Mouse (Mus musculus) stomach, embryonic 14.5 days (tissue): ENCODE results near the gene Cntnap1. TPM values are rescaled to one million over a fixed set of nuclear protein-coding genes. Genes with fewer than 3 reads are reported as not detected.

ENCODE experiments used
- ATAC-seq: fragments of 200-750 bp; cut with Nextera tagmentation; 2 replicates; pipeline ENCODE4 v1.8.0; 2017; ENCODE audit warnings: low read depth, moderate TSS enrichment; ENCODE audit not compliant: insufficient number of reproducible peaks, insufficient read depth, low FRiP score
- H3K27ac ChIP-seq: fragments of 300-500 bp; sonication (generic); 2 replicates; pipeline ENCODE4 v1.5.1; 2014; ENCODE audit warnings: mild to moderate bottlenecking, low read length, moderate library complexity, mixed read lengths
- H3K27me3 ChIP-seq: fragments of 300-500 bp; sonication (generic); 2 replicates; pipeline ENCODE4 v1.6.1; 2014; ENCODE audit warnings: low read length, control low read depth, mixed read lengths; ENCODE audit not compliant: control insufficient read depth, insufficient read depth
- H3K36me3 ChIP-seq: fragments of 300-500 bp; sonication (generic); 2 replicates; pipeline ENCODE4 v1.6.1; 2014; ENCODE audit warnings: mild to moderate bottlenecking, control low read depth, low read length, moderate library complexity, mixed read lengths; ENCODE audit not compliant: control insufficient read depth, insufficient read depth
- H3K4me1 ChIP-seq: fragments of 300-500 bp; sonication (generic); 2 replicates; pipeline ENCODE4 v1.6.1; 2014; ENCODE audit warnings: low read length, control low read depth, mixed read lengths; ENCODE audit not compliant: control insufficient read depth, insufficient read depth
- H3K4me2 ChIP-seq: fragments of 300-500 bp; sonication (generic); replicated peaks from 2 replicates; pipeline ENCODE4 v1.6.1; 2014; ENCODE audit warnings: low read depth, low read length, control low read depth
- H3K4me3 ChIP-seq: fragments of 300-500 bp; sonication (generic); 2 replicates; pipeline ENCODE4 v1.5.1; 2014; ENCODE audit warnings: low read depth, low read length, control low read depth
- H3K9ac ChIP-seq: fragments of 300-500 bp; sonication (generic); replicated peaks from 2 replicates; pipeline ENCODE4 v1.6.1; 2014; ENCODE audit warnings: low read depth, mild to moderate bottlenecking, control low read depth, low read length, moderate library complexity, mixed read lengths
- H3K9me3 ChIP-seq: fragments of 300-500 bp; sonication (generic); 2 replicates; pipeline ENCODE4 v1.6.1; 2016; ENCODE audit warnings: low read depth, low read length, control low read depth; ENCODE audit not compliant: control insufficient read depth
- WGBS: fragments of 180-500 bp; shearing (Covaris S2); extraction: QIAGEN DNeasy Blood & Tissue Kit; methylation state at CpG from one replicate; pipeline ENCODE4 v1.1.7; 2014; 5-methylcytosine and 5-hydroxymethylcytosine counted together
- polyA plus RNA-seq: library from polyadenylated mRNA; unstranded; fragments of >200 nt; fragmentation: Nextera tagmentation; extraction: Ambion mirVana; gene quantifications from 2 replicates; pipeline ENCODE4 v1.2.1, GENCODE M21; 2014

Cntnap1 gene
- polyA plus RNA-seq, 1 experiment from 2014 or later: 2.2 TPM

DNA sequence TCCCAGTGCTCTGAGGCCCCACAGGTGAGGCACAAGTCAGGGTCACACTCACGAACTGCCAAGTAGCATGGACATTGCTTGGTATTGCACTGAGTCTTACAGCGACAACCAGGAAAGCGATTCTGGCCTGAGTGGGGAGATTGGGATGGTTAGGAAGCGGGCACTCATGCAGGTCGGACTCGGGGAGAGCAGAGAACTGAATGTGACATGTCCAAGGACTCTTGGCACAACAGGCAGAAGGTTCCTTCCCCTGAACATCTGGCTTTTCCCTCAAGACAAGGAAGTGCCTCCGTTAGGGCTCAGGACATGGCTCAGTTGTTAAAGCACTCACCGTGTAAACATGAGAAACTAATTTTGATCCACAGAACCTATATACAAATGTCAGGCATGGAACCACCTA lies 25.2 kb downstream of the Cntnap1 start:
- H3K4me2 ChIP-seq: no peak overlapping the region
- no peaks in the 10 kb centered on the region for H3K27me3 ChIP-seq
- WGBS: 89% methylated on average over 8 of the region's 8 CpGs
- H3K36me3 ChIP-seq: peaks cover 40% of the 10 kb centered on the region
- peaks cover 7% of the 10 kb centered on the region for H3K4me1 ChIP-seq
- ATAC-seq: no peak
- H3K9ac ChIP-seq: no peak overlapping the region
- H3K4me3 ChIP-seq: no peak overlapping the region
- no peaks in the 10 kb centered on the region for H3K9me3 ChIP-seq
- no peak overlapping the region for H3K27ac ChIP-seq

DNA sequence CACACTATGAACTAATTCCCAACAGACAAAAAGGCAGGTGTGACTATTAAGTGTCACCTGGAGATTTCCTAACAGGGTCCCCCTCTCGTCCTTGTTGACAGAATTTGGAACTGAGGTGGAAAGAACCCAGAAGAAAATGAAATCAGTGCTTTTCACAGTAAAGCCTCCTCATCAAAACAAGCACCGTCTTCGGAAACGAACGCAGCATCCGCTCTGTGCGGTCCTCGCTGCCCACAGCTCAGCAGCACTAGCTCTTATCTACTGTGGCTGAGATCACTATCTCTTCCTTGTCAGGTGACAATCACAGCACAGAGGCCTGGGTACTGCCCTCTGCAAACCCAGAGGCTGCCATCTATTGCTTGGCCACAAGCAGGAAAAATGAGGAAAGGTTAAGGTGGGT lies 25.9 kb downstream of the Cntnap1 start:
- Histone ChIP-seq H3K27me3 (no peaks in the 10 kb centered on the region), H3K27ac (no peak overlapping the region), H3K4me2 (no peak overlapping the region), H3K9me3 (no peaks in the 10 kb centered on the region), H3K4me3 (no peak overlapping the region), H3K9ac (no peak overlapping the region), H3K36me3 (peaks cover 41% of the 10 kb centered on the region), H3K4me1 (peaks cover under 1% of the 10 kb centered on the region)
- WGBS: 86% methylated on average over 8 of the region's 8 CpGs
- ATAC-seq: no peak

DNA sequence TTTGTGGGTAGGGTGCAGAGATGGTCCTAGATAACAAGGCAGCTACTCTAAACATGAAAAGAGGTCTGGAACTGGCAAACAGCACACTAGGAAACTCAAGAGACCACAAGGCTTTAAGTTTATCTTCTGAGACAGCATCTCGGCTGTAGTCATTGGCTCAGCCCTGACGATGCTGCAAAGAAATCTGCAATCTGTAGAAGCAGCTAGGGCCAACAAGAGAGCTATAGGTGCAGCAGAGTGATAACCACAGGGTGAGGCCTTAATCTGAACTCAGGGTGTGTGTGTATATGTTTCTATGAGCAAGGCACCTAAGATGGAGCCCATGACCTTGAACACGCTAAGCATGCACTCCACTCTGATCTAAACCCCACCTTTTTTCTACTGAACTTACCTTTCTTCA lies 29.2 kb downstream of the Cntnap1 start:
- no peak for ATAC-seq
- peaks cover 56% of the 10 kb centered on the region for H3K36me3 ChIP-seq
- H3K27me3 ChIP-seq: no peaks in the 10 kb centered on the region
- H3K4me3 ChIP-seq: no peak overlapping the region
- no peak overlapping the region for H3K27ac ChIP-seq
- WGBS: 86% methylated on average over 3 of the region's 3 CpGs
- no peak overlapping the region for H3K4me2 ChIP-seq
- H3K9me3 ChIP-seq: no peaks in the 10 kb centered on the region
- H3K9ac ChIP-seq: no peak overlapping the region
- no peaks in the 10 kb centered on the region for H3K4me1 ChIP-seq

GRCm38 (mm10) chr11:101200986-101201385 lies 30.7 kb downstream of the Cntnap1 start:
- Histone ChIP-seq H3K27ac (no peak overlapping the region), H3K36me3 (peaks cover 49% of the 10 kb centered on the region), H3K9ac (no peak overlapping the region), H3K4me1 (no peaks in the 10 kb centered on the region), H3K4me3 (no peak overlapping the region), H3K9me3 (no peaks in the 10 kb centered on the region), H3K27me3 (no peaks in the 10 kb centered on the region), H3K4me2 (no peak overlapping the region)
- 16% methylated on average over 7 of the region's 7 CpGs for WGBS
- ATAC-seq: peak; percentile 28; the same call in 1 of the 2 replicates

- H3K4me1 ChIP-seq: no peaks in the 10 kb centered on the region
- peak; percentile 74; the same call in 1 of the 2 replicates for ATAC-seq
- no peaks in the 10 kb centered on the region for H3K27me3 ChIP-seq
- H3K9ac ChIP-seq: no peak overlapping the region
- H3K36me3 ChIP-seq: peaks cover 48% of the 10 kb centered on the region
- H3K27ac ChIP-seq: no peak overlapping the region
- WGBS: 39% methylated on average over 3 of the region's 3 CpGs
- H3K4me2 ChIP-seq: no peak overlapping the region
- no peak overlapping the region for H3K4me3 ChIP-seq
- no peaks in the 10 kb centered on the region for H3K9me3 ChIP-seq
Measured at GRCm38 (mm10) chr11:101211970-101212369, 41.6 kb downstream of the Cntnap1 start.

GRCm38 (mm10) chr11:101216936-101217335 lies 46.6 kb downstream of the Cntnap1 start:
- 89% methylated on average over 5 of the region's 5 CpGs for WGBS
- Histone ChIP-seq H3K36me3 (peaks cover 32% of the 10 kb centered on the region; the same call in 1 of the 2 replicates), H3K4me2 (no peak overlapping the region), H3K9ac (no peak overlapping the region), H3K9me3 (no peaks in the 10 kb centered on the region), H3K27me3 (no peaks in the 10 kb centered on the region), H3K4me3 (no peak overlapping the region), H3K27ac (no peak overlapping the region), H3K4me1 (0 out of 2 replicates have a peak, but pooled peaks cover 4% of the 10 kb centered on the region)
- no peak for ATAC-seq

DNA sequence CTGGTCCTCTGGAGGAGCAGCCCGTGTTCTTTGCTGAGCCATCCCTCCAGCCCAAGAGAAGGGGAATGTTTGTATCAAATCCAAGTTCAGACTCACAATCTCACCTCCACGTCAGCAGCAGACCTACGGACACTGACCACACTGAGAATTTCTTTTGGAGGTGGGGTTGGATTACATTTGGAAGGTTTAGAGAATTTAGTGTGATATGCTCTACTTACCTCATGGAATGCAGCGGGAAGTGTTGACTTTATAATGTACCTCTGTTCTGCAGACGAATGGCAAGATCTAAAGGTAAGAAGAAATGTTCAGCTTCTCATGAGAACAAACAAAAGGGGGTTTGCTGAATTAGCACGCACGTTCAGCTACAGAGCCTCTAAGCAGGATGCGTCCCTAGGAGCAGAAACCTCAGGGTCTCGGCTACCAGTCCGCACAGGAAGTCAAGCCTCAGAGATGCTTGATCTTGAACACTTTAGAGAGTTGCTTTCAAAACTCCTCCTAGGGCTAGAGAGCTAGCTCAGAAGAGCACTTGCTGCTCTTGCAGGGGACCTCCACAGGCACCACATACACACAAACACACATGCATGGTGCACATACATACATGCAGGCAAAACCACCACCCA lies 48.2 kb downstream of the Cntnap1 start:
- no peaks in the 10 kb centered on the region for H3K9me3 ChIP-seq
- no peaks in the 10 kb centered on the region for H3K27me3 ChIP-seq
- H3K4me3 ChIP-seq: no peak overlapping the region
- no peak overlapping the region for H3K27ac ChIP-seq
- no peak overlapping the region for H3K9ac ChIP-seq
- H3K36me3 ChIP-seq: peaks cover 32% of the 10 kb centered on the region; the same call in 1 of the 2 replicates
- H3K4me1 ChIP-seq: 0 out of 2 replicates have a peak, but pooled peaks cover 4% of the 10 kb centered on the region
- 77% methylated on average over 10 of the region's 10 CpGs for WGBS
- no peak for ATAC-seq
- H3K4me2 ChIP-seq: no peak overlapping the region

GRCm38 (mm10) chr11:101220853-101221252 lies 50.5 kb downstream of the Cntnap1 start:
- Histone ChIP-seq H3K36me3 (peaks cover 11% of the 10 kb centered on the region; the same call in 1 of the 2 replicates), H3K27me3 (no peaks in the 10 kb centered on the region), H3K27ac (0 out of 2 replicates have a peak overlapping the region, but pooled peaks have one; percentile 10), H3K4me1 (peaks cover 4% of the 10 kb centered on the region; the same call in 1 of the 2 replicates), H3K4me2 (no peak overlapping the region), H3K9ac (no peak overlapping the region), H3K9me3 (no peaks in the 10 kb centered on the region), H3K4me3 (no peak overlapping the region)
- no peak for ATAC-seq
- 32% methylated on average over 2 of the region's 2 CpGs for WGBS
